Mouse (Mus musculus): ENCODE results near the gene Atp2b2. TPM values are rescaled to one million over a fixed set of nuclear protein-coding genes. Genes with fewer than 3 reads are reported as not detected.
A peak's percentile ranks its signal among the peaks of the same experiment; 100 is the strongest.

Gene Atp2b2
- polyA plus RNA-seq, 1 experiment: 1.6 TPM

DNA sequence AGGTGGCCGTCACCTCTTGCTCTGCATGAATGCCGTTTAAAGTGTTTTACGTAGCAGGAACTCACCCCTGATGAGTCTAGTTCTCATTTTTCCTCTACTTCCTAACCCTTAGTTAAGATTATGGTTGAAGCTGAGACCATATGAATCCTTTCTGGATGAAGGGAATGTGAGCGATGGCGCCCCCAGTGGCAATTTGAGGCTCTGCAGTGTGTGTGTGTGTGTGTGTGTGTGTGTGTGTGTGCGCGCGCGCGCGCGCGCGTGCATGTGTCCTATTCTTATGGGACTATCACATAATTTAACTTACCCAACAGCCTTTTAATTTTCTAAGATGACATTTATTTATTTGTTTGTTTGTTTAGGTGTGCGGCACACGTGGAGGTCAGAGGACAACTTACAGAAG lies 131.3 kb downstream of the Atp2b2 start:
- Histone ChIP-seq H3K4me3 (replicated peaks; ENCODE audit: extremely low read depth, low read depth, low read length) (no peak overlapping the region), H3K4me1 (ENCODE audit: control insufficient read depth, insufficient read depth, low read length) (no peaks in the 10 kb centered on the region)
- TF ChIP-seq POLR2A (IDR thresholded peaks at IDR 0.05; ENCODE audit: borderline replicate concordance, extremely low read depth, low read depth, low read length) (no peak), CTCF (IDR thresholded peaks at IDR 0.05; ENCODE audit: insufficient read depth, low read length) (0 out of 2 replicates have a peak, but pooled peaks have one; percentile 16)
- no peak for DNase-seq
- 74% methylated on average over 16 of the region's 16 CpGs for WGBS

- no peak for DNase-seq
- WGBS: 76% methylated on average over 3 of the region's 3 CpGs
Measured at GRCm38 (mm10) chr6:113910411-113911055, 131.9 kb downstream of the Atp2b2 start.

GRCm38 (mm10) chr6:113909836-113910235 lies 132.6 kb downstream of the Atp2b2 start:
- 67% methylated on average over 5 of the region's 5 CpGs for WGBS
- TF ChIP-seq POLR2A (IDR thresholded peaks at IDR 0.05; ENCODE audit: borderline replicate concordance, extremely low read depth, low read depth, low read length) (no peak), CTCF (IDR thresholded peaks at IDR 0.05; ENCODE audit: insufficient read depth, low read length) (no peak)
- DNase-seq: no peak
- no peaks in the 10 kb centered on the region for H3K4me1 ChIP-seq (ENCODE audit: control insufficient read depth, insufficient read depth, low read length)
- H3K4me3 ChIP-seq (replicated peaks; ENCODE audit: extremely low read depth, low read depth, low read length): no peak overlapping the region

More at GRCm38 (mm10) chr6:113910411-113911055, 131.9 kb downstream of the Atp2b2 start:
- no peak overlapping the region for H3K4me3 ChIP-seq (replicated peaks; ENCODE audit: extremely low read depth, low read depth, low read length)
- H3K4me1 ChIP-seq (ENCODE audit: control insufficient read depth, insufficient read depth, low read length): no peaks in the 10 kb centered on the region
- TF ChIP-seq POLR2A (IDR thresholded peaks at IDR 0.05; ENCODE audit: borderline replicate concordance, extremely low read depth, low read depth, low read length): no peak
- TF ChIP-seq CTCF (IDR thresholded peaks at IDR 0.05; ENCODE audit: insufficient read depth, low read length): no peak

- 0 out of 2 replicates have a peak, but pooled peaks have one; percentile 2 for TF ChIP-seq CTCF (IDR thresholded peaks at IDR 0.05; ENCODE audit: insufficient read depth, low read length)
- no peak for TF ChIP-seq POLR2A (IDR thresholded peaks at IDR 0.05; ENCODE audit: borderline replicate concordance, extremely low read depth, low read depth, low read length)
- DNase-seq: no peak
- Histone ChIP-seq H3K4me3 (replicated peaks; ENCODE audit: extremely low read depth, low read depth, low read length) (no peak overlapping the region), H3K4me1 (ENCODE audit: control insufficient read depth, insufficient read depth, low read length) (no peaks in the 10 kb centered on the region)
Measured at GRCm38 (mm10) chr6:113908066-113908465, 134.3 kb downstream of the Atp2b2 start.

- Histone ChIP-seq H3K4me1 (ENCODE audit: control insufficient read depth, insufficient read depth, low read length) (no peaks in the 10 kb centered on the region), H3K4me3 (replicated peaks; ENCODE audit: extremely low read depth, low read depth, low read length) (no peak overlapping the region)
- DNase-seq: no peak
- TF ChIP-seq POLR2A (IDR thresholded peaks at IDR 0.05; ENCODE audit: borderline replicate concordance, extremely low read depth, low read depth, low read length): no peak
- no peak for TF ChIP-seq CTCF (IDR thresholded peaks at IDR 0.05; ENCODE audit: insufficient read depth, low read length)
- WGBS: 79% methylated on average over 5 of the region's 5 CpGs
Measured at GRCm38 (mm10) chr6:113904406-113904805, 138.0 kb downstream of the Atp2b2 start.

GRCm38 (mm10) chr6:113896023-113896422 lies 146.4 kb downstream of the Atp2b2 start:
- 87% methylated on average over 4 of the region's 4 CpGs for WGBS
- H3K4me1 ChIP-seq (ENCODE audit: control insufficient read depth, insufficient read depth, low read length): no peaks in the 10 kb centered on the region
- TF ChIP-seq CTCF (IDR thresholded peaks at IDR 0.05; ENCODE audit: insufficient read depth, low read length) (no peak), POLR2A (IDR thresholded peaks at IDR 0.05; ENCODE audit: borderline replicate concordance, extremely low read depth, low read depth, low read length) (no peak)
- no peak overlapping the region for H3K4me3 ChIP-seq (replicated peaks; ENCODE audit: extremely low read depth, low read depth, low read length)
- no peak for DNase-seq

- H3K4me3 ChIP-seq (replicated peaks; ENCODE audit: extremely low read depth, low read depth, low read length): no peak overlapping the region
- TF ChIP-seq POLR2A (IDR thresholded peaks at IDR 0.05; ENCODE audit: borderline replicate concordance, extremely low read depth, low read depth, low read length): no peak
- TF ChIP-seq CTCF (IDR thresholded peaks at IDR 0.05; ENCODE audit: insufficient read depth, low read length): no peak
- WGBS: 50% methylated on average over 3 of the region's 3 CpGs
- H3K4me1 ChIP-seq (ENCODE audit: control insufficient read depth, insufficient read depth, low read length): no peaks in the 10 kb centered on the region
- no peak for DNase-seq
Measured at GRCm38 (mm10) chr6:113894008-113894407, 148.4 kb downstream of the Atp2b2 start.

GRCm38 (mm10) chr6:113892091-113892674 lies 150.2 kb downstream of the Atp2b2 start:
- no peak for DNase-seq
- no peaks in the 10 kb centered on the region for H3K4me1 ChIP-seq (ENCODE audit: control insufficient read depth, insufficient read depth, low read length)
- WGBS: 56% methylated on average over 13 of the region's 13 CpGs
- TF ChIP-seq POLR2A (IDR thresholded peaks at IDR 0.05; ENCODE audit: borderline replicate concordance, extremely low read depth, low read depth, low read length): no peak
- no peak for TF ChIP-seq CTCF (IDR thresholded peaks at IDR 0.05; ENCODE audit: insufficient read depth, low read length)
- H3K4me3 ChIP-seq (replicated peaks; ENCODE audit: extremely low read depth, low read depth, low read length): no peak overlapping the region

GRCm38 (mm10) chr6:113891225-113891967 lies 151.0 kb downstream of the Atp2b2 start:
- Histone ChIP-seq H3K4me1 (ENCODE audit: control insufficient read depth, insufficient read depth, low read length) (no peaks in the 10 kb centered on the region), H3K4me3 (replicated peaks; ENCODE audit: extremely low read depth, low read depth, low read length) (no peak overlapping the region)
- DNase-seq: no peak
- TF ChIP-seq CTCF (IDR thresholded peaks at IDR 0.05; ENCODE audit: insufficient read depth, low read length) (no peak), POLR2A (IDR thresholded peaks at IDR 0.05; ENCODE audit: borderline replicate concordance, extremely low read depth, low read depth, low read length) (no peak)
- 1% methylated on average over 46 of the region's 49 CpGs for WGBS

Measured in lung, adult 2 months (tissue).